Mouse (Mus musculus) MEL (cell line): Measurements from ENCODE around the gene 4930442H23Rik. TPM values are rescaled to one million over a fixed set of nuclear protein-coding genes. Genes with fewer than 3 reads are reported as not detected.

Source experiments
- DNase-seq: peaks from one replicate; pipeline ENCODE4 v3.0.0; 2011; ENCODE audit warnings: low read depth, low spot score
- H3K27ac ChIP-seq: 2 replicates; pipeline ENCODE4 v1.5.1; 2012; ENCODE audit warnings: low read depth, mild to moderate bottlenecking, control low read depth, low read length, moderate library complexity; ENCODE audit not compliant: control insufficient read depth
- H3K27me3 ChIP-seq, 2 experiments: fragments of 150-350 bp in 1 of 2; sonication (generic) in 1 of 2; 2 replicates each; pipeline ENCODE4 v1.6.1; 2012; ENCODE audit warnings: low read length in 2 of 2, mild to moderate bottlenecking in 2 of 2, improper control_type of control experiment in 1 of 2, moderate library complexity in 1 of 2; ENCODE audit not compliant: insufficient read depth in 2 of 2, control insufficient read depth in 1 of 2
- H3K36me3 ChIP-seq, 2 experiments: 2 replicates each; pipeline ENCODE4 v1.6.1; 2012 to 2014; ENCODE audit warnings: low read length in 2 of 2, improper control_type of control experiment in 1 of 2, inconsistent platforms in 1 of 2, mild to moderate bottlenecking in 1 of 2; ENCODE audit not compliant: insufficient read depth in 2 of 2, control insufficient read depth in 1 of 2
- H3K4me1 ChIP-seq, 2 experiments: fragments of 150-350 bp in 1 of 2; sonication (generic) in 1 of 2; 2 replicates each; pipeline ENCODE4 v1.6.1; 2012; ENCODE audit warnings: low read length in 2 of 2, improper control_type of control experiment in 1 of 2, mild to moderate bottlenecking in 1 of 2; ENCODE audit not compliant: insufficient read depth in 2 of 2, control insufficient read depth in 1 of 2
- H3K4me3 ChIP-seq, 2 experiments: fragments of 150-350 bp in 1 of 2; sonication (generic) in 1 of 2; 2 replicates each; pipeline ENCODE4 v1.5.1; 2012; ENCODE audit warnings: low read depth in 2 of 2, low read length in 2 of 2, mild to moderate bottlenecking in 2 of 2, moderate library complexity in 2 of 2, control low read depth in 1 of 2, improper control_type of control experiment in 1 of 2; ENCODE audit not compliant: control insufficient read depth in 1 of 2, insufficient read depth in 1 of 2
- H3K79me2 ChIP-seq: 2 replicates; pipeline ENCODE4 v1.6.1; 2012; ENCODE audit warnings: mild to moderate bottlenecking, low read length, moderate library complexity; ENCODE audit not compliant: control insufficient read depth, poor library complexity, insufficient read depth
- H3K9ac ChIP-seq: 2 replicates; pipeline ENCODE4 v1.6.1; 2012; ENCODE audit warnings: low read depth, mild to moderate bottlenecking, control low read depth, low read length, moderate library complexity; ENCODE audit not compliant: control insufficient read depth, poor library complexity, severe bottlenecking
- H3K9me3 ChIP-seq: fragments of 150-350 bp; sonication (generic); replicated peaks from 2 replicates; pipeline ENCODE4 v1.6.1; 2012; ENCODE audit warnings: mild to moderate bottlenecking, low read length, improper control_type of control experiment, moderate library complexity; ENCODE audit not compliant: insufficient read depth
- BHLHE40 ChIP-seq: IDR thresholded peaks from 2 replicates; pipeline ENCODE4 v1.6.1; 2012; ENCODE audit warnings: low read depth, mild to moderate bottlenecking, inconsistent platforms, low read length, improper control_type of control experiment, borderline replicate concordance
- CHD1 ChIP-seq: IDR thresholded peaks from 2 replicates; pipeline ENCODE4 v1.6.1; 2012; ENCODE audit warnings: low read depth, mild to moderate bottlenecking, inconsistent platforms, low read length, improper control_type of control experiment
- CHD2 ChIP-seq: IDR thresholded peaks from 2 replicates; pipeline ENCODE4 v1.6.1; 2011; ENCODE audit warnings: low read length, improper control_type of control experiment
- E2F4 ChIP-seq: IDR thresholded peaks from 2 replicates; pipeline ENCODE4 v1.6.1; 2011; ENCODE audit warnings: low read depth, low read length, improper control_type of control experiment, borderline replicate concordance
- ELF1 ChIP-seq: IDR thresholded peaks from 2 replicates; pipeline ENCODE4 v1.6.1; 2014; ENCODE audit warnings: low read depth, mild to moderate bottlenecking, inconsistent platforms, low read length, improper control_type of control experiment, moderate library complexity
- ETS1 ChIP-seq: IDR thresholded peaks from 2 replicates; pipeline ENCODE4 v1.6.1; 2012; ENCODE audit warnings: low read depth, mild to moderate bottlenecking, inconsistent platforms, low read length, improper control_type of control experiment, moderate library complexity
- GABPA ChIP-seq: IDR thresholded peaks from 2 replicates; pipeline ENCODE4 v1.6.1; 2012; ENCODE audit warnings: low read depth, mild to moderate bottlenecking, inconsistent platforms, low read length, improper control_type of control experiment, moderate library complexity
- JUND ChIP-seq: IDR thresholded peaks from 2 replicates; pipeline ENCODE4 v1.6.1; 2011; ENCODE audit warnings: low read depth, mild to moderate bottlenecking, improper control_type of control experiment, low read length
- MAFK ChIP-seq: IDR thresholded peaks from 2 replicates; pipeline ENCODE4 v1.6.1; 2011; ENCODE audit warnings: low read depth, mild to moderate bottlenecking, low read length, improper control_type of control experiment, borderline replicate concordance
- MAX ChIP-seq: IDR thresholded peaks from 2 replicates; pipeline ENCODE4 v1.6.1; 2011; ENCODE audit warnings: low read length, improper control_type of control experiment
- MAZ ChIP-seq: IDR thresholded peaks from 2 replicates; pipeline ENCODE4 v1.6.1; 2012; ENCODE audit warnings: low read depth, mild to moderate bottlenecking, inconsistent platforms, low read length, improper control_type of control experiment
- MXI1 ChIP-seq: IDR thresholded peaks from 2 replicates; pipeline ENCODE4 v1.6.1; 2011; ENCODE audit warnings: mild to moderate bottlenecking, low read depth, low read length, improper control_type of control experiment
- NELFE ChIP-seq: IDR thresholded peaks from 2 replicates; pipeline ENCODE4 v1.6.1; 2011; ENCODE audit warnings: low read depth, low read length, improper control_type of control experiment
- NRF1 ChIP-seq: IDR thresholded peaks from 2 replicates; pipeline ENCODE4 v1.6.1; 2014; ENCODE audit warnings: low read depth, mild to moderate bottlenecking, inconsistent platforms, low read length, improper control_type of control experiment, moderate library complexity; ENCODE audit not compliant: poor library complexity, insufficient read depth, severe bottlenecking
- POLR2A ChIP-seq, 2 experiments: IDR thresholded peaks; 2 replicates each; pipeline ENCODE4 v1.6.1; 2011 to 2012; ENCODE audit warnings: low read length in 2 of 2, mild to moderate bottlenecking in 2 of 2, control low read depth in 1 of 2, improper control_type of control experiment in 1 of 2, low read depth in 1 of 2, moderate library complexity in 1 of 2; ENCODE audit not compliant: control insufficient read depth in 1 of 2, insufficient read depth in 1 of 2, poor library complexity in 1 of 2
- POLR2AphosphoS2 ChIP-seq: IDR thresholded peaks from 2 replicates; pipeline ENCODE4 v1.6.1; 2011; ENCODE audit warnings: low read length, improper control_type of control experiment
- POLR2AphosphoS5 ChIP-seq: IDR thresholded peaks from 2 replicates; pipeline ENCODE4 v1.6.1; 2012; ENCODE audit warnings: low read depth, borderline replicate concordance, mild to moderate bottlenecking, inconsistent platforms, low read length, moderate library complexity, mixed read lengths
- RAD21 ChIP-seq: IDR thresholded peaks from 2 replicates; pipeline ENCODE4 v1.6.1; 2011; ENCODE audit warnings: mild to moderate bottlenecking, low read depth, low read length, improper control_type of control experiment
- RCOR1 ChIP-seq: IDR thresholded peaks from 2 replicates; pipeline ENCODE4 v1.6.1; 2012; ENCODE audit warnings: low read depth, mild to moderate bottlenecking, inconsistent platforms, low read length, improper control_type of control experiment
- SIN3A ChIP-seq: IDR thresholded peaks from 2 replicates; pipeline ENCODE4 v1.6.1; 2012; ENCODE audit warnings: low read length, improper control_type of control experiment, inconsistent platforms
- SMC3 ChIP-seq: IDR thresholded peaks from 2 replicates; pipeline ENCODE4 v1.6.1; 2011; ENCODE audit warnings: low read depth, low read length, improper control_type of control experiment
- TAL1 ChIP-seq: IDR thresholded peaks from 2 replicates; pipeline ENCODE4 v1.6.1; 2012; ENCODE audit warnings: mild to moderate bottlenecking, inconsistent platforms, low read length, moderate library complexity, mixed read lengths
- TCF12 ChIP-seq: IDR thresholded peaks from 2 replicates; pipeline ENCODE4 v1.6.1; 2014; ENCODE audit warnings: low read depth, mild to moderate bottlenecking, inconsistent platforms, low read length, improper control_type of control experiment, moderate library complexity
- USF1 ChIP-seq: IDR thresholded peaks from 2 replicates; pipeline ENCODE4 v1.6.1; 2014; ENCODE audit warnings: low read depth, mild to moderate bottlenecking, inconsistent platforms, low read length, improper control_type of control experiment, moderate library complexity
- USF2 ChIP-seq, 2 experiments: IDR thresholded peaks; 2 replicates each; pipeline ENCODE4 v1.6.1; 2011 to 2012; ENCODE audit warnings: improper control_type of control experiment in 2 of 2, low read length in 2 of 2, borderline replicate concordance in 1 of 2, inconsistent platforms in 1 of 2, low read depth in 1 of 2, mild to moderate bottlenecking in 1 of 2; ENCODE audit not compliant: insufficient read depth in 1 of 2
- ZC3H11A ChIP-seq: IDR thresholded peaks from 2 replicates; pipeline ENCODE4 v1.6.1; 2012; ENCODE audit warnings: low read depth, mild to moderate bottlenecking, inconsistent platforms, low read length, improper control_type of control experiment
- ZMIZ1 ChIP-seq: IDR thresholded peaks from 2 replicates; pipeline ENCODE4 v1.6.1; 2012; ENCODE audit warnings: low read depth, mild to moderate bottlenecking, inconsistent platforms, low read length, improper control_type of control experiment, moderate library complexity
- ZNF384 ChIP-seq: IDR thresholded peaks from 2 replicates; pipeline ENCODE4 v1.6.1; 2012; ENCODE audit warnings: low read depth, mild to moderate bottlenecking, inconsistent platforms, low read length, improper control_type of control experiment
- polyA plus RNA-seq, 2 experiments: library from polyadenylated mRNA; stranded (reverse) in 1 of 2; unstranded in 1 of 2; fragments of >175 nt in 1 of 2; fragments of >200 nt in 1 of 2; gene quantifications; 2 replicates each; pipeline versions ENCODE4 v1.2.1 to v1.2.4; 2012; ENCODE audit warnings: low replicate concordance in 2 of 2, low read depth in 1 of 2; ENCODE audit not compliant: insufficient read length in 2 of 2, insufficient read depth in 1 of 2, missing spikeins in 1 of 2
- total RNA-seq: library from RNA; depleted of rRNA; stranded (reverse); fragments of 300-350 nt; gene quantifications from 2 replicates; pipeline ENCODE4 v1.2.3, GENCODE M21; 2012

4930442H23Rik gene
- total and polyA plus RNA-seq, 3 experiments: 0.31 to 0.42 TPM; not detected in 1

GRCm38 (mm10) chr10:81197305-81197704 is 13.7 kb upstream of the 4930442H23Rik start:
- no peaks in the 10 kb centered on the region for H3K36me3 ChIP-seq
- DNase-seq: no peak
- no peak overlapping the region for H3K27ac ChIP-seq
- H3K9ac ChIP-seq: no peak overlapping the region
- no peaks in the 10 kb centered on the region for H3K9me3 ChIP-seq
- no peak for TF ChIP-seq ETS1
- TF ChIP-seq MXI1: no peak
- no peak for TF ChIP-seq SMC3
- no peak for TF ChIP-seq CHD2
- TF ChIP-seq POLR2AphosphoS5: no peak
- no peak for TF ChIP-seq RAD21
- TF ChIP-seq NELFE: no peak
- TF ChIP-seq USF2 (IDR thresholded peaks at IDR 0.05; ENCODE audit: borderline replicate concordance in 1 of 2, insufficient read depth in 1 of 2, low read depth in 1 of 2, low read length in 2 of 2): no peak
- TF ChIP-seq ZC3H11A: no peak
- TF ChIP-seq POLR2A (IDR thresholded peaks at IDR 0.05; ENCODE audit: control insufficient read depth in 1 of 2, insufficient read depth in 1 of 2, low read depth in 1 of 2, low read length in 2 of 2, poor library complexity in 1 of 2): no peak
- TF ChIP-seq CHD1: no peak
- TF ChIP-seq ELF1: no peak
- no peak for TF ChIP-seq POLR2AphosphoS2
- no peak for TF ChIP-seq TAL1
- TF ChIP-seq RCOR1: no peak
- TF ChIP-seq ZMIZ1: no peak
- no peak for TF ChIP-seq USF1
- TF ChIP-seq JUND: no peak
- no peak for TF ChIP-seq GABPA
- TF ChIP-seq SIN3A: no peak
- H3K27me3 ChIP-seq: no peaks in the 10 kb centered on the region
- 0 out of 4 replicates have a peak, but pooled peaks cover 0 to 4% of the 10 kb centered on the region in 2 experiments for H3K4me1 ChIP-seq
- peaks cover 3% of the 10 kb centered on the region; the same call in 1 of the 2 replicates for H3K79me2 ChIP-seq
- H3K4me3 ChIP-seq: no peak overlapping the region

GRCm38 (mm10) chr10:81196470-81197065 is 12.9 kb upstream of the 4930442H23Rik start:
- Histone ChIP-seq H3K4me3 (no peak overlapping the region), H3K36me3 (no peaks in the 10 kb centered on the region), H3K4me1 (peaks cover 0 to 7% of the 10 kb centered on the region in 2 experiments; a peak in 2 of 4 replicates), H3K9ac (no peak overlapping the region), H3K79me2 (peaks cover 3% of the 10 kb centered on the region; the same call in 1 of the 2 replicates), H3K9me3 (no peaks in the 10 kb centered on the region), H3K27ac (no peak overlapping the region), H3K27me3 (no peaks in the 10 kb centered on the region)
- DNase-seq: no peak
- TF ChIP-seq ZNF384: no peak
- no peak for TF ChIP-seq CHD2
- no peak for TF ChIP-seq MAFK
- no peak for TF ChIP-seq JUND
- TF ChIP-seq E2F4: no peak
- no peak for TF ChIP-seq USF1
- no peak for TF ChIP-seq BHLHE40
- no peak for TF ChIP-seq ELF1
- TF ChIP-seq TCF12: no peak
- no peak for TF ChIP-seq POLR2AphosphoS5
- no peak for TF ChIP-seq CHD1
- no peak for TF ChIP-seq TAL1
- TF ChIP-seq MAZ: no peak
- TF ChIP-seq MAX: no peak
- TF ChIP-seq ZC3H11A: no peak
- TF ChIP-seq NRF1: no peak
